Mouse (Mus musculus) kidney, postnatal 0 days (tissue): ENCODE measurements around the gene Tmem229a. TPM values are rescaled to one million over a fixed set of nuclear protein-coding genes. Genes with fewer than 3 reads are reported as not detected.
A peak's percentile ranks its signal among the peaks of the same experiment; 100 is the strongest.

Experiments used
- ATAC-seq: fragments of 200-750 bp; cut with Nextera tagmentation; replicated peaks from 2 replicates; pipeline ENCODE4 v1.8.0; 2017; ENCODE audit warnings: low read depth, moderate number of reproducible peaks, moderate TSS enrichment, moderate library complexity; ENCODE audit not compliant: low FRiP score
- DNase-seq: peaks from one replicate; pipeline ENCODE4 v3.0.0-alpha.2; 2016; ENCODE audit warnings: low spot score
- H3K27ac ChIP-seq: fragments of 300-500 bp; sonication (generic); 2 replicates; pipeline ENCODE4 v1.5.1; 2014; ENCODE audit warnings: mild to moderate bottlenecking
- H3K27me3 ChIP-seq: fragments of 300-500 bp; sonication (generic); 2 replicates; pipeline ENCODE4 v1.6.1; 2014; ENCODE audit warnings: low read length, mixed read lengths; ENCODE audit not compliant: insufficient read depth
- H3K36me3 ChIP-seq: fragments of 300-500 bp; sonication (generic); 2 replicates; pipeline ENCODE4 v1.6.1; 2014; ENCODE audit warnings: low read length, mixed read lengths; ENCODE audit not compliant: insufficient read depth
- H3K4me1 ChIP-seq: fragments of 300-500 bp; sonication (generic); replicated peaks from 2 replicates; pipeline ENCODE4 v1.6.1; 2014; ENCODE audit warnings: antibody characterized with exemption, low read length, mixed read lengths; ENCODE audit not compliant: insufficient read depth
- H3K4me2 ChIP-seq: fragments of 300-500 bp; sonication (generic); 2 replicates; pipeline ENCODE4 v1.6.1; 2014; ENCODE audit warnings: mild to moderate bottlenecking, low read length, moderate library complexity, mixed read lengths
- H3K4me3 ChIP-seq: fragments of 300-500 bp; sonication (generic); replicated peaks from 2 replicates; pipeline ENCODE4 v1.5.1; 2014; ENCODE audit warnings: low read depth, low read length
- H3K9ac ChIP-seq: fragments of 300-500 bp; sonication (generic); 2 replicates; pipeline ENCODE4 v1.6.1; 2014; ENCODE audit warnings: low read depth, low read length
- H3K9me3 ChIP-seq: fragments of 300-500 bp; sonication (generic); replicated peaks from 2 replicates; pipeline ENCODE4 v1.6.1; 2016; ENCODE audit warnings: low read length, inconsistent platforms, mixed read lengths
- CTCF ChIP-seq: IDR thresholded peaks from 2 replicates; pipeline ENCODE4 v1.5.1; 2016; ENCODE audit warnings: antibody characterized with exemption, low read depth, mild to moderate bottlenecking, moderate library complexity
- WGBS: fragments of 180-500 bp; shearing (Covaris S2); extraction: QIAGEN DNeasy Blood & Tissue Kit; methylation state at CpG from one replicate; pipeline ENCODE4 v1.1.7; 2014; 5-methylcytosine and 5-hydroxymethylcytosine counted together
- polyA plus RNA-seq: library from polyadenylated mRNA; unstranded; fragments of >200 nt; fragmentation: Nextera tagmentation; extraction: Ambion mirVana; gene quantifications from 2 replicates; pipeline ENCODE4 v1.2.1, GENCODE M21; 2015

Tmem229a gene
- polyA plus RNA-seq, 1 experiment from 2014 or later = 20.8 TPM

GRCm38 (mm10) chr6:24966010-24966682 lies 10.0 kb upstream of the Tmem229a start:
- WGBS = 64% methylated on average over 2 of the region's 2 CpGs
- ATAC-seq = no peak
- Histone ChIP-seq H3K4me1 (no peaks in the 10 kb centered on the region), H3K9me3 (no peaks in the 10 kb centered on the region), H3K9ac (no peak overlapping the region), H3K36me3 (no peaks in the 10 kb centered on the region), H3K27ac (no peak overlapping the region), H3K4me2 (no peak overlapping the region), H3K4me3 (no peak overlapping the region), H3K27me3 (no peaks in the 10 kb centered on the region)
- no peak for TF ChIP-seq CTCF
- no peak for DNase-seq

GRCm38 (mm10) chr6:24963754-24964153 lies 7.7 kb upstream of the Tmem229a start:
- Histone ChIP-seq H3K36me3 (no peaks in the 10 kb centered on the region), H3K4me3 (no peak overlapping the region), H3K9ac (no peak overlapping the region), H3K4me2 (no peak overlapping the region), H3K9me3 (no peaks in the 10 kb centered on the region), H3K27ac (no peak overlapping the region), H3K4me1 (no peaks in the 10 kb centered on the region), H3K27me3 (no peaks in the 10 kb centered on the region)
- 79% methylated on average over 5 of the region's 5 CpGs for WGBS
- no peak for DNase-seq
- TF ChIP-seq CTCF = no peak
- ATAC-seq = no peak

- WGBS = 32% methylated on average over 5 of the region's 5 CpGs
- H3K4me3 ChIP-seq = peak overlapping the region; percentile 59; the same call in 1 of the 2 replicates
Observed at GRCm38 (mm10) chr6:24956586-24956973, 483 bp upstream of the Tmem229a start.

GRCm38 (mm10) chr6:24955131-24955945 lies 759 bp downstream of the Tmem229a start:
- Histone ChIP-seq H3K36me3 (no peaks in the 10 kb centered on the region), H3K9ac (peak overlapping the region; percentile 57), H3K27me3 (no peaks in the 10 kb centered on the region), H3K4me2 (peak overlapping the region; percentile 70), H3K4me1 (0 out of 2 replicates have a peak, but pooled peaks cover 11% of the 10 kb centered on the region), H3K27ac (peak overlapping the region; percentile 87), H3K9me3 (no peaks in the 10 kb centered on the region), H3K4me3 (peak overlapping the region; percentile 59)
- no peak for TF ChIP-seq CTCF
- under 1% methylated on average over 90 of the region's 91 CpGs for WGBS
- DNase-seq (peak; percentile 32), ATAC-seq (peak; percentile 68)

More at GRCm38 (mm10) chr6:24956586-24956973, 483 bp upstream of the Tmem229a start:
- no peak for DNase-seq
- H3K27ac ChIP-seq = peak overlapping the region; percentile 87
- ATAC-seq = no peak; the same call in 1 of the 2 replicates
- TF ChIP-seq CTCF = no peak
- H3K36me3 ChIP-seq = no peaks in the 10 kb centered on the region
- peak overlapping the region; percentile 70 for H3K4me2 ChIP-seq
- no peak overlapping the region for H3K9ac ChIP-seq
- no peaks in the 10 kb centered on the region for H3K9me3 ChIP-seq
- H3K27me3 ChIP-seq = no peaks in the 10 kb centered on the region
- H3K4me1 ChIP-seq = 0 out of 2 replicates have a peak, but pooled peaks cover 11% of the 10 kb centered on the region

- H3K9ac ChIP-seq = no peak overlapping the region
- no peak for ATAC-seq
- peak overlapping the region; percentile 59; the same call in 1 of the 2 replicates for H3K4me3 ChIP-seq
Observed at GRCm38 (mm10) chr6:24954126-24954525, 2.0 kb downstream of the Tmem229a start.

GRCm38 (mm10) chr6:24952341-24952740 lies 3.8 kb downstream of the Tmem229a start:
- Histone ChIP-seq H3K27ac (peak overlapping the region; percentile 62; the same call in 1 of the 2 replicates), H3K9me3 (no peaks in the 10 kb centered on the region), H3K4me3 (no peak overlapping the region; the same call in 1 of the 2 replicates), H3K4me1 (0 out of 2 replicates have a peak, but pooled peaks cover 11% of the 10 kb centered on the region), H3K9ac (no peak overlapping the region), H3K27me3 (no peaks in the 10 kb centered on the region), H3K4me2 (peak overlapping the region; percentile 70; the same call in 1 of the 2 replicates), H3K36me3 (no peaks in the 10 kb centered on the region)
- WGBS = 50% methylated on average over 5 of the region's 5 CpGs
- DNase-seq (peak; percentile 11), ATAC-seq (no peak)
- TF ChIP-seq CTCF = no peak

More at GRCm38 (mm10) chr6:24954126-24954525, 2.0 kb downstream of the Tmem229a start:
- Histone ChIP-seq H3K36me3 (no peaks in the 10 kb centered on the region), H3K4me1 (0 out of 2 replicates have a peak, but pooled peaks cover 11% of the 10 kb centered on the region), H3K9me3 (no peaks in the 10 kb centered on the region), H3K4me2 (peak overlapping the region; percentile 70), H3K27ac (no peak overlapping the region; the same call in 1 of the 2 replicates), H3K27me3 (no peaks in the 10 kb centered on the region)
- no peak for TF ChIP-seq CTCF
- DNase-seq = peak; percentile 3
- 34% methylated on average over 5 of the region's 5 CpGs for WGBS
